Mouse (Mus musculus) midbrain, embryonic 11.5 days (tissue): ENCODE measurements around the gene Usp35. TPM values are rescaled to one million over a fixed set of nuclear protein-coding genes. Genes with fewer than 3 reads are reported as not detected.

Source experiments
- ATAC-seq: fragments of 200-750 bp; cut with Nextera tagmentation; 2 replicates; pipeline ENCODE4 v1.8.0; 2017; ENCODE audit warnings: moderate TSS enrichment, moderate library complexity; ENCODE audit not compliant: low FRiP score
- DNase-seq: peaks from one replicate; pipeline ENCODE4 v3.0.0; 2015; ENCODE audit warnings: low spot score; ENCODE audit errors: missing footprints
- H3K27ac ChIP-seq: fragments of 300-500 bp; sonication (generic); 2 replicates; pipeline ENCODE4 v1.5.1; 2014; ENCODE audit warnings: low read depth, low read length
- H3K27me3 ChIP-seq: fragments of 300-500 bp; sonication (generic); 2 replicates; pipeline ENCODE4 v1.6.1; 2014; ENCODE audit warnings: mild to moderate bottlenecking, low read length, moderate library complexity, mixed read lengths; ENCODE audit not compliant: control insufficient read depth, insufficient read depth
- H3K36me3 ChIP-seq: fragments of 300-500 bp; sonication (generic); 2 replicates; pipeline ENCODE4 v1.6.1; 2014; ENCODE audit warnings: mild to moderate bottlenecking, low read length, moderate library complexity, mixed read lengths; ENCODE audit not compliant: control insufficient read depth, insufficient read depth
- H3K4me1 ChIP-seq: fragments of 300-500 bp; sonication (generic); 2 replicates; pipeline ENCODE4 v1.6.1; 2014; ENCODE audit warnings: low read length; ENCODE audit not compliant: control insufficient read depth, insufficient read depth
- H3K4me2 ChIP-seq: fragments of 300-500 bp; sonication (generic); 2 replicates; pipeline ENCODE4 v1.6.1; 2014; ENCODE audit warnings: mild to moderate bottlenecking, moderate library complexity
- H3K4me3 ChIP-seq: fragments of 300-500 bp; sonication (generic); 2 replicates; pipeline ENCODE4 v1.5.1; 2014; ENCODE audit warnings: low read depth, low read length
- H3K9ac ChIP-seq: fragments of 300-500 bp; sonication (generic); 2 replicates; pipeline ENCODE4 v1.6.1; 2014; ENCODE audit warnings: low read length
- H3K9me3 ChIP-seq: fragments of 300-500 bp; sonication (generic); 2 replicates; pipeline ENCODE4 v1.6.1; 2016; ENCODE audit warnings: low read length; ENCODE audit not compliant: control insufficient read depth
- WGBS: fragments of 180-500 bp; shearing (Covaris S2); extraction: QIAGEN DNeasy Blood & Tissue Kit; methylation state at CpG from one replicate; pipeline ENCODE4 v1.1.7; 2014; 5-methylcytosine and 5-hydroxymethylcytosine counted together
- polyA plus RNA-seq: library from polyadenylated mRNA; unstranded; fragments of >200 nt; fragmentation: Nextera tagmentation; extraction: Ambion mirVana; gene quantifications from 2 replicates; pipeline ENCODE4 v1.2.1, GENCODE M21; 2014

Usp35 gene
- polyA plus RNA-seq, 1 experiment from 2014 or later = 2.9 TPM

GRCm38 (mm10) chr7:97302261-97302660 is 29.6 kb downstream of the Usp35 start:
- Histone ChIP-seq H3K27ac (no peak overlapping the region), H3K9ac (no peak overlapping the region), H3K9me3 (no peaks in the 10 kb centered on the region), H3K4me3 (no peak overlapping the region), H3K4me1 (no peaks in the 10 kb centered on the region), H3K36me3 (peaks cover 8% of the 10 kb centered on the region), H3K27me3 (no peaks in the 10 kb centered on the region), H3K4me2 (no peak overlapping the region)
- no peak for DNase-seq
- 90% methylated on average over 4 of the region's 4 CpGs for WGBS
- no peak for ATAC-seq

GRCm38 (mm10) chr7:97301321-97301720 is 30.5 kb downstream of the Usp35 start:
- Histone ChIP-seq H3K4me2 (no peak overlapping the region), H3K36me3 (peaks cover 8% of the 10 kb centered on the region), H3K4me1 (no peaks in the 10 kb centered on the region), H3K27me3 (no peaks in the 10 kb centered on the region), H3K9me3 (no peaks in the 10 kb centered on the region), H3K27ac (no peak overlapping the region), H3K9ac (no peak overlapping the region), H3K4me3 (no peak overlapping the region)
- WGBS = 82% methylated on average over 8 of the region's 8 CpGs
- DNase-seq (peak; percentile 12), ATAC-seq (no peak)

DNA sequence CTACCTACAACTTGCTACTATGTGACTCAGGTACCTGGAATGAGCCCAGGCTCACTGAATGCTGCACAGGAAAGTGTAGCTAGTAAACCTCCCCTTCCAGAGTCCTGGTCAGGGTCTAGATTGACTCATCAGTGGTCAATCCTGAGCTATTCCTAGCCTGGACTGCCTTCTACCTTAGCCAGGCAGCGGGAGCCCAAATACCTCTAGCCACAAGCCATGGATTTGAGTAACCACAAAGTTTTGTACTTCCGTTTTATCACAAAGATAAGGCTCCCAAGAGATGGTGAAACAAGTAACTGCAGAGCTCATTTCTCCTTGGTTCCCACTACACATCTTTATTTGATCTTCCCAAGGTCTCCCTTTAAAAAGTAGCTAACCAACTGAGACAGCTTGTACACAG is 30.9 kb downstream of the Usp35 start:
- Histone ChIP-seq H3K4me3 (no peak overlapping the region), H3K36me3 (peaks cover 8% of the 10 kb centered on the region), H3K27ac (no peak overlapping the region), H3K9me3 (no peaks in the 10 kb centered on the region), H3K9ac (no peak overlapping the region), H3K4me2 (no peak overlapping the region), H3K27me3 (no peaks in the 10 kb centered on the region), H3K4me1 (no peaks in the 10 kb centered on the region)
- DNase-seq (peak; percentile 53), ATAC-seq (no peak)
- WGBS = 93% methylated on average over 2 of the region's 2 CpGs

- Histone ChIP-seq H3K4me1 (no peaks in the 10 kb centered on the region), H3K27me3 (no peaks in the 10 kb centered on the region), H3K36me3 (0 out of 2 replicates have a peak, but pooled peaks cover 3% of the 10 kb centered on the region), H3K9me3 (no peaks in the 10 kb centered on the region), H3K9ac (no peak overlapping the region), H3K4me2 (no peak overlapping the region), H3K27ac (no peak overlapping the region), H3K4me3 (no peak overlapping the region)
- no peak for DNase-seq
- 82% methylated on average over 6 of the region's 6 CpGs for WGBS
- no peak for ATAC-seq
Measured at GRCm38 (mm10) chr7:97298943-97299342, 32.9 kb downstream of the Usp35 start.

- 0 out of 2 replicates have a peak, but pooled peaks cover 3% of the 10 kb centered on the region for H3K36me3 ChIP-seq
- no peaks in the 10 kb centered on the region for H3K4me1 ChIP-seq
- H3K27ac ChIP-seq = no peak overlapping the region
- no peak for ATAC-seq
- H3K9ac ChIP-seq = no peak overlapping the region
- no peaks in the 10 kb centered on the region for H3K9me3 ChIP-seq
- DNase-seq = no peak
- WGBS = 93% methylated on average over 2 of the region's 2 CpGs
- no peaks in the 10 kb centered on the region for H3K27me3 ChIP-seq
- H3K4me3 ChIP-seq = no peak overlapping the region
- no peak overlapping the region for H3K4me2 ChIP-seq
Measured at GRCm38 (mm10) chr7:97298279-97298678, 33.5 kb downstream of the Usp35 start.

DNA sequence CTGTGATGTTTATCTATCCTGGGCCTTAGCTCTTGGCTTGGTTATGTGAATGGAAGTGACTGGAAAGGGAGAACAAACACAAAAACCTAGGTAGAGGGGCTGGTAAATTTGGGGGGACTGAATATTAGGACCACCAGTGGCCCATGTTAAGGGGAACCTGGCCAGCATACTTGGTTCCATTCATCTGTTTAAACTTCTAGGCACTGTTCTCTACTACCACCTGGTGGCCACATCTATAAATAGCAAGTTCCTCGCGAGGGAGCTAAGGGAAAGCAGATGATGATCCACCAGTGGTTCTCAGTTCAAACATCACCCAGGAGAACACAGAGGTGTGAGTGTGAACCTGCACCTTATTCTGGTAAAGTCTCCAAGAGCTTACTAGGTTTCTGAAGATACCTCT is 34.4 kb downstream of the Usp35 start:
- no peak overlapping the region for H3K27ac ChIP-seq
- H3K36me3 ChIP-seq = 0 out of 2 replicates have a peak, but pooled peaks cover 3% of the 10 kb centered on the region
- no peaks in the 10 kb centered on the region for H3K27me3 ChIP-seq
- no peaks in the 10 kb centered on the region for H3K4me1 ChIP-seq
- H3K4me2 ChIP-seq = no peak overlapping the region
- H3K9me3 ChIP-seq = no peaks in the 10 kb centered on the region
- ATAC-seq = peak; percentile 42; the same call in 1 of the 2 replicates
- H3K9ac ChIP-seq = no peak overlapping the region
- 4% methylated on average over 2 of the region's 2 CpGs for WGBS
- H3K4me3 ChIP-seq = no peak overlapping the region
- DNase-seq = peak; percentile 93

DNA sequence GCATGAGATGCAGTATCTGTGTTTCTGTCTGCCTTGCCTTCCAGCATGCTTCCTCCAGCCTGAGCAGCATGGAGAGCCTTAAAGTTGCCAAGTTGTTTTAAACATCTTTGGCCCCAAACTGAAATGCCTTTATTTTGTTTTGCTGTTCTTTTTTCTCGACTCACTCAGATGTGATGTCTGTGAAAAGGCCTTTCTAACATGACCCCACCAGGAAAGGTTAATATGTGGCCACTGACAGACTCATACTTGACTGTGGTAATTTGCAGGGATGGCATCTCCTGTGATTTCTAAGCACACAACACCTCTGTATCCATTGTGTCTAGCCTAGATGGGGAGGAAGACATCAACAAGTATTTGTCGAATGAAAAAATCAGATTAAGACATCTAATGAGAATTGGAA is 34.8 kb downstream of the Usp35 start:
- Histone ChIP-seq H3K4me3 (no peak overlapping the region), H3K4me2 (no peak overlapping the region), H3K9ac (no peak overlapping the region), H3K27me3 (no peaks in the 10 kb centered on the region), H3K9me3 (no peaks in the 10 kb centered on the region), H3K36me3 (0 out of 2 replicates have a peak, but pooled peaks cover 3% of the 10 kb centered on the region), H3K27ac (no peak overlapping the region), H3K4me1 (no peaks in the 10 kb centered on the region)
- ATAC-seq = no peak
- peak; percentile 72 for DNase-seq
- WGBS = 56% methylated on average over 2 of the region's 2 CpGs

GRCm38 (mm10) chr7:97271068-97271467 is 60.8 kb downstream of the Usp35 start:
- 85% methylated on average over 1 of the region's 1 CpGs for WGBS
- H3K27me3 ChIP-seq = no peaks in the 10 kb centered on the region
- no peaks in the 10 kb centered on the region for H3K9me3 ChIP-seq
- ATAC-seq (no peak), DNase-seq (no peak)
- no peak overlapping the region for H3K9ac ChIP-seq
- no peak overlapping the region for H3K27ac ChIP-seq
- no peak overlapping the region for H3K4me2 ChIP-seq
- no peaks in the 10 kb centered on the region for H3K36me3 ChIP-seq
- no peaks in the 10 kb centered on the region for H3K4me1 ChIP-seq
- no peak overlapping the region for H3K4me3 ChIP-seq

DNA sequence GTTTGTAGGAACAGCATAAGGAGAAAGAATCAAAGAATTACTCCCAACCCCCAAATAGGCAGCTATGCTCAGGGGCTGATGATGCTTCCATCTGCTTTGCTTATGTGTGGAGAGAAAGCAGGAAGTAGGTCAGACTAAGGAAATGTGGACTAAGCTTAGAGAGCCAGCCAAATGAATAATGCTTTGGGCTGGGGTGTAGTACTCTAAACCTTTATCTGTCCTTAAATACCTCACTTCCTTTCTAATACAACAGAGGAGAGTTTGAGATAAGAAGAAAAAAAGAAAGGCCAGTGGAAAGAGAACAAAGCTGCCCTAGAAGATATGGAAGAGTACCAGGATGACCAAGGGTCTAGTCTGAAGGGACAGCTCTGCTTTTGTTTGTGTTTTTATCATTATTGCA is 61.5 kb downstream of the Usp35 start:
- Histone ChIP-seq H3K9ac (no peak overlapping the region), H3K9me3 (no peaks in the 10 kb centered on the region), H3K4me3 (no peak overlapping the region), H3K27ac (no peak overlapping the region), H3K4me2 (no peak overlapping the region), H3K4me1 (no peaks in the 10 kb centered on the region), H3K36me3 (no peaks in the 10 kb centered on the region), H3K27me3 (no peaks in the 10 kb centered on the region)
- DNase-seq = no peak
- no peak for ATAC-seq

DNA sequence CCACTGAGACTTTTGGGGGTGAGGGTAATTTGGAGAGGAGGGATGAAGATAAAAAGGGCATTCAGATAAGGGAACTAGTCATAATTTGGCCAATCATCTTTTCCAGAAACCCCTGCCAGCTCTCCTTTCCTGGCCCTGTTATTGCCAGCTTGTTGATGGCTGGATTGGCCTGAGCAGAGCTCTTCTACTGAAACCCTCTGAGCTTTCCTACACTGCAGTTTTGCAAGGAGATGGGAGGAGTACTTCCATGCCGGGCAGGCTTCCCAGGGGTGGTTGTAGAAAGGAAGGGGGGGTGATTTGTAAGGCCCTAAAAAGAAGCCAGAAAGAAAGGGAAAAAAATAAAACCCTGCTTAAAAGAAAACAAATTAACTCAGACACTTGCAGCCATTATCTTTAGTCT is 69.3 kb downstream of the Usp35 start:
- Histone ChIP-seq H3K27me3 (no peaks in the 10 kb centered on the region), H3K9me3 (no peaks in the 10 kb centered on the region), H3K9ac (no peak overlapping the region), H3K27ac (no peak overlapping the region), H3K4me3 (no peak overlapping the region), H3K4me2 (no peak overlapping the region), H3K4me1 (no peaks in the 10 kb centered on the region), H3K36me3 (no peaks in the 10 kb centered on the region)
- no peak for ATAC-seq
- 63% methylated on average over 1 of the region's 1 CpGs for WGBS
- DNase-seq = no peak
